Mouse (Mus musculus) G1E (cell line): Measurements from ENCODE around the gene Klf11. TPM values are rescaled to one million over a fixed set of nuclear protein-coding genes. Genes with fewer than 3 reads are reported as not detected.
A peak's percentile ranks its signal among the peaks of the same experiment; 100 is the strongest.

Experiments used
- ATAC-seq: 2 replicates; pipeline ENCODE4 v1.8.0; 2016; ENCODE audit warnings: mild to moderate bottlenecking; ENCODE audit not compliant: insufficient number of reproducible peaks, poor library complexity, low FRiP score, severe bottlenecking; ENCODE audit errors: extremely low read depth
- DNase-seq: peaks from one replicate; pipeline ENCODE4 v3.0.0; 2012; ENCODE audit warnings: low spot score
- H3K27me3 ChIP-seq: 2 replicates; pipeline ENCODE4 v1.6.1; 2012; ENCODE audit warnings: mild to moderate bottlenecking, low read length, inconsistent platforms; ENCODE audit not compliant: insufficient read depth
- H3K36me3 ChIP-seq: replicated peaks from 2 replicates; pipeline ENCODE3; 2012; ENCODE audit warnings: mild to moderate bottlenecking, inconsistent platforms
- H3K4me1 ChIP-seq: 2 replicates; pipeline ENCODE4 v1.6.1; 2012; ENCODE audit warnings: low read depth, low read length, inconsistent platforms, mixed read lengths; ENCODE audit not compliant: insufficient read depth
- H3K4me3 ChIP-seq: 2 replicates; pipeline ENCODE4 v1.5.1; 2012; ENCODE audit warnings: low read depth, mild to moderate bottlenecking, inconsistent platforms, low read length, moderate library complexity, mixed read lengths
- H3K9me3 ChIP-seq: replicated peaks from 2 replicates; pipeline ENCODE4 v1.6.1; 2012; ENCODE audit warnings: inconsistent platforms
- CTCF ChIP-seq: IDR thresholded peaks from 2 replicates; pipeline ENCODE4 v1.5.1; 2012; ENCODE audit warnings: low read depth, low read length, inconsistent platforms, mixed read lengths
- GATA1 ChIP-seq: IDR thresholded peaks from 2 replicates; pipeline ENCODE4 v1.6.1; 2012; ENCODE audit warnings: borderline replicate concordance, low read length, inconsistent platforms, mixed read lengths
- GATA2 ChIP-seq: IDR thresholded peaks from 2 replicates; pipeline ENCODE4 v1.6.1; 2012; ENCODE audit warnings: low read depth, low read length, inconsistent platforms, borderline replicate concordance
- POLR2AphosphoS5 ChIP-seq: IDR thresholded peaks from 2 replicates; pipeline ENCODE4 v1.6.1; 2012; ENCODE audit warnings: low read depth, low read length, inconsistent platforms; ENCODE audit not compliant: insufficient replicate concordance
- TAL1 ChIP-seq: conservative IDR thresholded peaks from 2 replicates; pipeline ENCODE4 v1.6.1; 2012; ENCODE audit warnings: low read depth, low read length, inconsistent platforms, mixed read lengths
- polyA plus RNA-seq: library from polyadenylated mRNA; stranded (reverse); fragments of >175 nt; gene quantifications from 2 replicates; pipeline ENCODE4 v1.2.3, GENCODE M21; 2012
- total RNA-seq, 2 experiments: library from RNA; stranded (forward) in 1 of 2; stranded (reverse) in 1 of 2; fragments of 200-1000 nt in 1 of 2; fragments of >200 nt in 1 of 2; fragmentation: Nextera tagmentation in 1 of 2; gene quantifications; 2 replicates each; pipeline ENCODE4 v1.2.3; 2014 to 2017

Klf11 gene
- total and polyA plus RNA-seq, 3 experiments, result 7.0 to 17.4 (median 16.0) TPM

- ATAC-seq (no peak), DNase-seq (no peak)
- H3K9me3 ChIP-seq, result no peaks in the 10 kb centered on the region
- peaks cover 59% of the 10 kb centered on the region for H3K4me1 ChIP-seq
- TF ChIP-seq GATA1 (no peak), GATA2 (no peak), POLR2AphosphoS5 (no peak), TAL1 (no peak), CTCF (no peak)
- peaks cover 63% of the 10 kb centered on the region for H3K36me3 ChIP-seq
- H3K4me3 ChIP-seq, result no peak overlapping the region
- H3K27me3 ChIP-seq, result no peaks in the 10 kb centered on the region
Observed at GRCm38 (mm10) chr12:24661100-24661499, 10.0 kb downstream of the Klf11 start.

GRCm38 (mm10) chr12:24662131-24662530 lies 11.1 kb downstream of the Klf11 start:
- peaks cover 53% of the 10 kb centered on the region for H3K36me3 ChIP-seq
- no peak overlapping the region for H3K4me3 ChIP-seq
- peaks cover 55% of the 10 kb centered on the region for H3K4me1 ChIP-seq

GRCm38 (mm10) chr12:24680096-24680491 lies 29.0 kb downstream of the Klf11 start:
- DNase-seq (no peak), ATAC-seq (no peak)
- TF ChIP-seq CTCF (no peak), GATA1 (no peak), POLR2AphosphoS5 (no peak), TAL1 (no peak), GATA2 (no peak)
- Histone ChIP-seq H3K4me3 (no peak overlapping the region), H3K27me3 (peaks cover 59% of the 10 kb centered on the region), H3K36me3 (no peaks in the 10 kb centered on the region), H3K9me3 (no peaks in the 10 kb centered on the region), H3K4me1 (peaks cover 29% of the 10 kb centered on the region)

More at GRCm38 (mm10) chr12:24662131-24662530, 11.1 kb downstream of the Klf11 start:
- no peak for DNase-seq
- no peak for ATAC-seq
- H3K9me3 ChIP-seq, result no peaks in the 10 kb centered on the region
- H3K27me3 ChIP-seq, result peaks cover 6% of the 10 kb centered on the region; the same call in 1 of the 2 replicates
- TF ChIP-seq GATA1 (no peak), GATA2 (no peak), POLR2AphosphoS5 (no peak), TAL1 (no peak), CTCF (no peak)

DNA sequence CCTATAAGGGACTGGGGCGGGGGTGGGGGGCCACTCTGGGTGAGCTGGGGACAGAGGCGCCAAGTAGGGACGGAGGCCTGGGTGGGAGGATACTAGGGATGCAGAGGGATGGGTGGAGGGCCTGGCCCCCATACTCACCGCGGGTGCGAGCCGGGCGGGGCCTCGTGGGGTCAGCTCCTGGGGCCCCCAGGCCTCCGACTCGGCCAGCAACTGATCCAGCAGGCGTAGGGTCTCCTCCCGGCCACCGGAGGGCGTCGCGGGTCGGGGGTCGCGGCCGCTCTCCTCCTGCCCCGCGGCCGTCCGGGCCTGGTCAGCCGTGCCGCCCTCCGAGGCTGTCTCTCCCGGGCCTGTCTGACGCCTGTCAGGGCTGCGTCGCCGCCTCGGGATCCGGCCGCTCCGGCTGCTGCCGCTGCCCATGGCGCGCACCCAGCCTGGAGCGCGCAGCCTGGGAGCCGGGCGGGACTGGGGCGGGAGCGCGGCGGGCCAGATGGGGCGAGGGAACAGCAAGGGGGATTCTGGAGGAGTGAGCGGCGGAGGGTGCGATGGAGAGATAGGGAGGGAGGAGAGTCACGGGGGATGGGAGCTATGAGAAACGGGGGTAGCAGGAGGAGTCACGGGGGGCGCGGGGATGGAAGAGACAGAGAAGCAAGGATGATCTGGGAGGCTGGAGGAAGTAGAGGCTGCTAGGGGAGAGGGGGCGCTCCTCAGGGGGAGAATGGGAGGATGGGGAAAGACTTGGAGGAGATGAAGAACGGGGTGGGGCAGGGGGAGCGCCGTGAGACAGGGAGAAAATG lies 29.6 kb downstream of the Klf11 start:
- no peak for DNase-seq
- peak overlapping the region; percentile 54; the same call in 1 of the 2 replicates for H3K4me3 ChIP-seq
- peaks cover 26% of the 10 kb centered on the region for H3K4me1 ChIP-seq
- no peaks in the 10 kb centered on the region for H3K36me3 ChIP-seq
- peaks cover 63% of the 10 kb centered on the region for H3K27me3 ChIP-seq
- TF ChIP-seq GATA1, result no peak
- TF ChIP-seq CTCF, result no peak
- TF ChIP-seq TAL1, result no peak
- no peak for TF ChIP-seq POLR2AphosphoS5
- TF ChIP-seq GATA2, result no peak
- no peaks in the 10 kb centered on the region for H3K9me3 ChIP-seq
- no peak for ATAC-seq

- Histone ChIP-seq H3K36me3 (no peaks in the 10 kb centered on the region), H3K4me3 (peak within 1 kb of the TSS; percentile 54; the same call in 1 of the 2 replicates), H3K9me3 (no peaks in the 10 kb centered on the region), H3K4me1 (peaks cover 23% of the 10 kb centered on the region), H3K27me3 (peaks cover 67% of the 10 kb centered on the region)
- DNase-seq, result no peak
- no peak for ATAC-seq
- TF ChIP-seq GATA2, result no peak
- no peak for TF ChIP-seq TAL1
- no peak for TF ChIP-seq CTCF
- no peak for TF ChIP-seq GATA1
- no peak for TF ChIP-seq POLR2AphosphoS5
Observed at GRCm38 (mm10) chr12:24681286-24682023, 30.4 kb downstream of the Klf11 start, which contains the start of gene Cys1. Gene Cys1, minus strand, starts transcription at chr12:24681813.

GRCm38 (mm10) chr12:24682563-24682962 lies 31.5 kb downstream of the Klf11 start:
- Histone ChIP-seq H3K4me1 (peaks cover 23% of the 10 kb centered on the region), H3K36me3 (no peaks in the 10 kb centered on the region), H3K4me3 (no peak overlapping the region), H3K27me3 (peaks cover 75% of the 10 kb centered on the region), H3K9me3 (no peaks in the 10 kb centered on the region)
- TF ChIP-seq TAL1 (no peak), CTCF (no peak), POLR2AphosphoS5 (no peak), GATA2 (no peak), GATA1 (no peak)
- ATAC-seq (no peak), DNase-seq (no peak)
